Mouse (Mus musculus) A20 (cell line): Measurements from ENCODE around the gene Fgf12.

Source experiments
- DNase-seq: peaks from one replicate; pipeline ENCODE4 v3.0.0-alpha.2; 2011; ENCODE audit warnings: low read depth, low spot score

Fgf12 gene

DNA sequence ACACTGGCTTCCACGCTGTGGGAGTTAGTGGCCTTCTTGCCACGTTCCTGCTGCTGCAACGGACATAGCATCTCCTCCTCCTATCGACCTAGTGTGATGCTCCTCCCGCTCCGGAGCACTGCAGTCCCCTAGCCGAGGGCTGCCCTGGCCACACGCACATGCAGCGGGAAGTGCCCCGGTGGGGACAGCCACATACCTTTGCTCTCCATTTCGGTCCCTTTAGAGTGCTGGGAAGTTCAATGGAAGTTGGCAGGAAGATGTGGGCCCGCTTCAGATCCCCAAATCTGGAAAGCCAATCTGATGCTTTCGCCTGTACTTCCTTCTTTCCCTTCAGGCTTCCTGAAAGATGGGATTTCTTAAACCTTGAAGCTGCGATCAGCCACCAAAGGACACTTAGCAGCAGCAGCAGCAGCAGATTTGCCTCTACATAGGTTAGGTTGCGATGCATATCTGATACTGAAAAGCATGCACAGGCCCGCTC lies at the start of gene Fgf12:
TSS of gene Fgf12 (minus strand) at position 431 of the 481 bp plus-strand sequence.
- no peak for DNase-seq

GRCm38 (mm10) chr16:28793115-28793514 lies 40.2 kb upstream of the Fgf12 start:
- DNase-seq = no peak

DNA sequence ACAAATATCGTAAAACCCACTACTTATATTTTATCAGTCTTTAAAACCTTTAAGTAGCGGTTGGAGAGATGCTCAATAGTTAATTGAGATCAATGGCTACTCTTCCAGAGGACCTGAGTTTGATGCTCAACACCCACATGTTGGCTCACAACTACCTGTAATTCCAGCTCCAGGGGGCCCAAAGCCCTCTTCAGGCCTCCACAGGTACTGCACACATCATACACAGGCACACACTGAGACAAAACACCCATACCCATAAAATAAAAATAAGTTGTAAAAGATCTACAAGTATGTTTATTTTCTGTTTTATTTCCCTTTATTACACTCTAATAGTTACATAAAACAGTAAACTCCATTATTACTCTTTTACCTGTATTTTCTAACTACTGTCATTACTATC lies 17.4 kb upstream of the Fgf12 start:
- no peak for DNase-seq

DNA sequence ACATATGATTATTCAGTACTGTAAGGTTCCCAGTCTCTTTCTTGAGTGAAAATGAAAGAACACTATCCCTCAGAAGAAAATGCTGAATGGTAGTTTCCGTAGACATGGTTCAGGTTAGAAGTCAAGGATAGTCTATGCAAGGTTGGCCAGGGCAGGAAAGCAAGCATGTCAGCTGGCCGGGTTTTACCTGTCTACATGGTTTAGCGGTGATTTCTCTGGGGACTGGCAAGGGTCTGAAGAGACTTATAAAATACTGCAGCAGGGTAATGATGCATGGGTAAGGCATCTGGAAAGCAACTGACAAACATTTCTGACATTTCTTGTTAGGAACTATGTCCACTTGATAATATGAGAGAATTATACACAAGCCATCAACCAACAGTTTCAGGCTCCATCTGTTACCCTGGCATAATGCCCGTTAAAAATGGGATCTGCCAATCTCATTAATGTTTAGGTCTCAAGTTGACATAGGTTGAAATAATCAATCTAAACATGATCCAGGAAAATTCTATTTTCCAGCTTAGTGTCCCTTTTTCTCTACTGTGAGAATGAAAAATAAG lies 8.6 kb upstream of the Fgf12 start:
- no peak for DNase-seq

DNA sequence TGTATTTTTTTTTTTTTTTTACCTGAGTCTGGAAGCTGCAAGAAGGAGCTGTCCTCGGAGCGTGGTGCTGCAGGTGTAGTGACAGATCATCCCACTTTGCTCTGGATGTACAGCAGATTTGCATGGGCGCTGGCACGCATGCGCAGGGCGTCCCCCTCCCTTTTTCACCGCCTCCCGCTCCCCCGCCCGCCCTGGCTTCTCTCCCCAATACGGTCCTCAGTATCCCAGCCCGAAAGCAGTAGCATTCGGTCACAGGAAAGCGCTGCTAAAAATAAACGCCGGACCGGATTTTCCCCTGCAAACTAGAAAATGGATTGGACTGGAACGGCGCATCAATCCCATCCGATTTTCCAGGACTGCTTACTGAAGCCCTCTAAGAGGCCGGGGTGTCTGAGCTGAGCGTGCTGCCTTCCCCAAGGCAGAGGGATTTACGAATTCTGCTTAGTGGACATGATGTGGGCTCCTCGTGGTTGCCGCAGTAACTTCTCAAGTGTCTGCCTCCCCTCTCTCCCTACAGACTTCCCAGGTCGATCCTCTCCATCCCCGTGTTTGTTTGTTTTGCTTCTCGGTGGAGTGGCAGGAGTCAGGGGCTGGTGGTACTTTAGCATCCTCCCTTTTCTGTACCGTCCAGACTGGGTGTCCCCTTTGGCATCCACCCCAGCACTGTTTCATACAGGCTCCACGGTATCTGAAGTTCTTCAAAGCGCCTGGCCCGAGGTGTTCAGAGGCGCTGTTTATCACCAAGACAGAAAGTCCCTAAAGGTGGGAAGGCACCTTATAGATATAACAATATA lies 453 bp upstream of the Fgf12 start:
- no peak for DNase-seq

DNA sequence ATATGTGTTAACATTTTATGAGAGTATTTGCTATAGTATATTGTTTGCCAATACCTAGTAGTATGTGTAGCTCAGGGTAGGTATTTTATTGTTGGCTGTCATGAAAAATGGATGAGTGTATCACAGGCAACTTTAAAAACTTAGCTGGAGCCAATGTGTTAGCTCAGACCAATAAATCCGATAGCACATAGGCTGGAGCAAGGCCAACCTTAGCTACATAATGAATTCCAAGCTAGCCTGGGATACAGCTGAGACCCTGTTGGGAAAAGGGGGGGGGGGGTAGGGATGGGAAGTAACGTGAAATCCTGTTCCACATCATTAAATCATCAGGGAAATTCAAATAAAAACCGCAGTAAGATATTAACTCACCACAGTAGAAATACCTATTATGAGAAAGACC lies 18.4 kb downstream of the Fgf12 start:
- DNase-seq = no peak

DNA sequence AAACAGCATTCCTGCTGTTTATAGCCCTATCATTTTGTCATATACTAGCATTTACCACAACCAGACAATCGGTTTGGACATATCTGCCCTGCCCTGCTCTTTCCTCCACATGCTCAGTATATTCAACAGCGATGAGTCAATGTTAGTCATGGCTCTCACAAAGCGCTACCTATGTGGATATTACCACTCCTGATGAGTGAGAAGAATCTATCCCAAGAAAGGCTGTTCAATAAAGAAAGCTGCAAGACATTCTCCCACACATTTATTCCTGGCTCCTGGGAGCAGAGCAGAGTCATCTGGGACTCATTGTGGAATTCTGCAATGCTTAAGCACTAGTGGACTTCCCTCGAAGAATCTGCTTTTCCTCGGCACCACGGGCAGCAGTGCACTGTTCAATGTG lies 26.1 kb downstream of the Fgf12 start:
- DNase-seq = no peak

GRCm38 (mm10) chr16:28706623-28707022 lies 46.2 kb downstream of the Fgf12 start:
- DNase-seq = no peak

GRCm38 (mm10) chr16:28700346-28700745 lies 52.5 kb downstream of the Fgf12 start:
- no peak for DNase-seq

DNA sequence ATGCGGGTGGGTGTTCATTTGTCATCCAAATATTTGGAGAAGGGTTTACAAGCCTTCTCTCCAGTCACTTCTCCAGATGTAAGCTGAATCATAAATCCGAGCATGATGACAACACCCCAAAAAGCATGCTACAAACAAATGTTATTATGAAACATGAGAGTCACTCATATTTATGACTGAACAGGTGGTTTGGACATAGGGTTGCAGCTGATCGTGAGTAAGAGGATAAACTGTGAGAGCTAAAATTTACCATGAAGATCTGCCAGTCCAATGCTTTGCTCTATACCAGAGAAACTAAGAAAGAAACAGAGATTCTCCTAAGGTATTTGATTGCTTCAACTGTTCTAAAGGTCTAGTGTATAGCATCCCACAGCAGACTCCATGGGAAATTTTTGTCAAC lies 56.0 kb downstream of the Fgf12 start:
- DNase-seq = no peak

GRCm38 (mm10) chr16:28694113-28694899 lies 58.6 kb downstream of the Fgf12 start:
- DNase-seq = no peak

DNA sequence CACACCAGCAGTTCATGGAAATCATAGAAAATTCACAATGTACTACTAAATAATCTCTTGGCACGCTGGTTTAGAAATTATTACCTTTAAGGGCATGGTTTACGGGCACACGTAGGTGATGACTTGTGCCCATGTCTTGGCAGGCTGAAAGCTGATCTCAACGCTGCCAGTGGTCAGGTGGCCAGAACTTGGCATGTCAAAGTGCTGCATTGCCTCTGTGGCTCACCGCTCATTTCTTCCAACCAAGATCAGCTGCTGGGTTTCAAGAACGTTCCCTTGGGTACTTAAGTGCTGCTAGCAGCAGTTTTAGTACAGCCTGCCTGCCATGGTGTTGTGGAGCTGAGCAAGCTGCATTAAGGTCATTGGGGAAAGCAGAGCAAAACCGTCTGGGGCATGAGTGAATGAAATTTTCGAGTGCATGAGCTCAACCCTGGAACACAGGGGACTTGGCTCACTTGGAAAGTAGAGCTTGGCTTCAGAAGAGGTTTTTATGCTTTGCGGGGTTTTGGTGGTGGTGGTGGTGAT lies 63.9 kb downstream of the Fgf12 start:
- DNase-seq = no peak

DNA sequence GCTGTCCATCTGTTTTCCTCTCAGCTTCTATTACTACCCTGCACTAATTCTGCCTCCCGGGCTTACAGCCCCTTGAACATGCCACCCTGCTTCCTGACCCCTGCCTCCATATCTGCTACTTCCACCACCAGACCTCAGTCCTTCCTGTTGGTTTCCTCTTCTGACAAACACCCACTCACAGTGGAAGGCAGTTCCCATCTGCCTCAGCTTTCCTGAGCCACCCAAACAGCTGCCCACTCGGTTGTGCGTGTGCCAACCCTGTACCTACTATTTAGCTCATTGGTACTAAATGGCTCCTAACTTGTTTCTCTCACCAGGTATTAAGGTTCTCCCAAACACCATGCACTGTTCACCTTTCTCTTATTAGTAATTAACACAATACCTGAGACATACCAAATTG lies 71.2 kb downstream of the Fgf12 start:
- no peak for DNase-seq

DNA sequence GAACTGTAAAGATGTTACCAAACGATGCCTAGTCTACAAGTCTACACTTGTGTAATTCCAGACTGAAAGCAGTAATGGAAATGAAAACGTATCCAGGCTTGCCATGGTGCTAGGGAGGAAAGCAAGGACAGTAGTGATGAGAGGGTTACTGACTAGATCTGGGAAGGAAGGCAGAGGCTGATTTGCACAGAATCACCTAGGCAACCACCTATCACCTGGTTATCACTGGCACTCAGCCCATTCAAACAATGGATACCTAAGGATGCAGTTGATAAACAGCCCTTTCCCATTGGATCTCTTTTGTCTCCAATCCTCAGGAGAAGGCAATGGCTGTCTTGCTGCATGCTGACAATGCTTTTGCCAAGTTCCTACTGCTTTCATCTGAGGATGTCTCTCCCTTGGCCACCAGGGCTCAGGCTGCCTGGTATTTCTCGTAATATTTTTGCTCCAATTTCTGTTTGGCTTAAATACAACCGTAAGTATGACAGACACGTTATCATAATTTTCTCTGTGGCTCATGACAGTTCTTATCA lies 84.0 kb downstream of the Fgf12 start:
- no peak for DNase-seq

- no peak for DNase-seq
Observed at GRCm38 (mm10) chr16:28652640-28653039, 100.2 kb downstream of the Fgf12 start.

- no peak for DNase-seq
Observed at GRCm38 (mm10) chr16:28650589-28650988, 102.3 kb downstream of the Fgf12 start.

GRCm38 (mm10) chr16:28645030-28645429 lies 107.8 kb downstream of the Fgf12 start:
- DNase-seq = no peak

DNA sequence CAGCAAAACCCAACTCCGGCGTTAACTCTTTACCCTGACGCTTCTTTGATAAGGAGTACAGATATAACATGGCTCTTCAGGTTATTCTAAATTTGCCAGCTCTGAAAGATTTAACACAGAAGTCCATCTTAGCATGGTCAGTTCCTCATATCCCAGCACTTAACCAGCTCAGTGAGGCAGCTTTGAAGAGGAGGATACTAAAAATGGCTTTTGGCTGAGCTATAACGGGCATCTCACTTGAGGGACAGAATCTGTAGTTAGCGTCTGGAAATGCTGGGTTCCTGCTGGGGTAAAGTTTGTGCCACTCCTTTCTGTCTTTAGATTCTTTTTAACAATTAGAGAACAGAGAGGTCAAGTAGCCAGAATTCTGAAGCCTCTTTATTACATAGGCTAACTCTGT lies 121.1 kb downstream of the Fgf12 start:
- no peak for DNase-seq

DNA sequence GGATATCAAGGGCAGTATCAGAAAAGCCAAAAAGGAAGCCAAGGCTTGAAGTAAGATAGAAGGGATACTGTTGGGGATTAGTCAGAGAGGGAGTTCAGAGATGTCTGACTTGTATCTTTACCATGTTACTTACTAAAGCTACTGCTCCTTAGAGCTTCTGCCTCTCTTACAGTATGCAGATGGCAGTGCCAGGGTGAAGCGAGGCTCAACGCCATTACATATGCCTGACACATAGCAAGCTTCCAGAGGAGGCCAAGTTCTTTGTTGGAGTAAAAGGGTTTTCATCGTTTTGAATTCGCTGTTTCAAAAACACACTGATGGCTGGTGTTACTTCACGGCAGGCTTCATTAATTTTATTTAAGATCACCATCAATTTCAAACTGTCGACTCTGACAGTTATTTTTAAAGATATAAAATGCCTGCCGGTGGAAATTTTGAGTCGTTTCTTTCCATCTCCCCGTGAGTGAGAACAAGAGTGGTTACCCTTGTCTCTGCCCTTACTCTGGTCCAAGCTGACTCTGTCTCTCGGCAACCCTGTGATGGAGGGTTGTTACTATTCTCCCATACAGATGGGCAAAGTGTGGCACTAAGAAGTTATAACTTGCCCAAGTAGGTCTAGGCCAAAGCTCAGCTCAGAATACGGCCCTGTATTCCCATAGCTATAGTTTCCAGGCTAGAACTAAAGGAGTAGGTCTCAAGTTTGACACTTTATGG lies 121.9 kb downstream of the Fgf12 start:
- no peak for DNase-seq

DNA sequence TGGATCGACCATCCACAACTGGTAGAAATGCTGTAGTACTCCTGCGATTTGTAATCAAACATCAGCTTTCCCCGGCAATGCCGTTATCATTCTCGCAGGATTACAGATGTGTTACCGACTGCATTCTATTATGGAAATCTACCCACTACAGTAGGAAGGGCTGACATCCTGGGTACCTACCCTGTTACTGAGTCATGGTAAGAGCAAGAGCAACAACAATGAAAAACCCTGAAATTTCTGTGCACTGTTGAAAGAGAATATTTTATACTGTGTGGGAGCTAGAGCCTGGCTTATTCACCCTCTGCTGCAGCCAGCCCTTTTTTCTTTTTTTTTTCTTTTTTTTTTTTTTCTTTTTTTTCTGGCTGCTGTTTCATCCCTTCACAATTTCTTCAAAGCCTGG lies 126.6 kb downstream of the Fgf12 start:
- no peak for DNase-seq

DNA sequence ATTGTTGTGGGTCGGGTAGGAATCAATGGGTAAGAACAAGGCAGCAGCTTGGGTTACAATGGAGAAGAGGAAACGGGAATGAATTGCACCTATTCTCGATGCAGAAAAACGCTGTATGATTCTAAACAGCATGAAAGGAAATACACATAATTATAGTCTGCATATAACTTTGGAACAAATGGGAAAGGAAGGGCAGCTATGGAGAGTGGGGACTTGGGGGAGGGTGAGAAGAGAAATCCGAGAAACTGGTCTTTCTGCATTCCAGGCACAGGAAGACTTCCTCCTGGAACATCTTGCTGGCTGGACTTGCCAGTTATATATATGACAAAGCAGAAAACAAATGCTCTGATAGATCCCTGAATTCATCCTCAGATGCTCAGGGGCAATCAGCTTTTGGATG lies 127.2 kb downstream of the Fgf12 start:
- DNase-seq = no peak
